Mouse (Mus musculus): ENCODE results near the gene Vps45. TPM values are rescaled to one million over a fixed set of nuclear protein-coding genes. Genes with fewer than 3 reads are reported as not detected.

Vps45 gene
- total and polyA plus RNA-seq, 3 experiments = 20.6 to 92.0 (median 28.9) TPM

DNA sequence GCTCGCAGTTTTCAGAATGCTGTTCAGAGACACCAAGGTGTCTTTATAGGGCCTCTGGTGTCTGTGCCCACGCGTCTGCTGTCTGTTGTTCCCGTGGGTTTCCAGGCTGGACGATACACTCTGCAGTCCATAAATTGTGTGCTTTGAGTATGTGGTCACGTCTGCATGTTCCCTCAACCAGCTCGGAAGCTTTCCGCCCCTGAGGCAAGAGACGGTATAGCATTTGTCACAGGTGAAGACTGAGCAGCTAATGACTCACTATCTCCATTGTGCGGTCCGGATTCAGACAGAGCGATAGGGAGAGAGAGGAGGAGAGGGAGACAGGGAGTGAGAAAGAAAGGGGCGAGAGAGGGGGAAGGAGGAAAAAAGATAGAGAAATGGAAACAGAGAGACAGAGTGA, 35.2 kb upstream of the Vps45 start:
- H3K4me1 ChIP-seq (ENCODE audit: control insufficient read depth in 1 of 2, insufficient read depth in 2 of 2, low read length in 2 of 2) = peaks cover 9 to 23% of the 10 kb centered on the region in 2 experiments
- no peak overlapping the region for H3K27ac ChIP-seq (ENCODE audit: control insufficient read depth, low read depth, low read length)
- peak; percentile 87 for DNase-seq (ENCODE audit: low read depth, low spot score)
- no peak overlapping the region for H3K9ac ChIP-seq (ENCODE audit: control insufficient read depth, low read depth, low read length, poor library complexity, severe bottlenecking)
- TF ChIP-seq KAT2A (conservative IDR thresholded peaks at IDR 0.05; ENCODE audit: low read depth, low read length) = no peak
- TF ChIP-seq MXI1 (IDR thresholded peaks at IDR 0.05; ENCODE audit: low read depth, low read length) = peak; percentile 34
- peak in 2 of 3 experiments; percentile 23 to 44; a peak in 4 of 6 replicates for TF ChIP-seq CTCF (IDR thresholded peaks at IDR 0.05 in 2 of 3, conservative IDR thresholded peaks at IDR 0.05 in 1 of 3; ENCODE audit: control insufficient read depth in 1 of 3, insufficient read depth in 1 of 3, low read depth in 2 of 3, low read length in 3 of 3, poor library complexity in 1 of 3, severe bottlenecking in 1 of 3)
- peak; percentile 20; the same call in 1 of the 2 replicates for TF ChIP-seq ETS1 (IDR thresholded peaks at IDR 0.05; ENCODE audit: low read depth, low read length)
- TF ChIP-seq NELFE (IDR thresholded peaks at IDR 0.05; ENCODE audit: low read depth, low read length) = peak; percentile 22
- TF ChIP-seq EP300 (IDR thresholded peaks at IDR 0.05; ENCODE audit: low read depth in 1 of 2, low read length in 2 of 2) = peak; percentile 50 to 56
- TF ChIP-seq GATA1 (IDR thresholded peaks at IDR 0.05; ENCODE audit: low read depth, low read length) = peak; percentile 58
- 0 out of 2 replicates have a peak, but pooled peaks have one; percentile 20 for TF ChIP-seq HCFC1 (IDR thresholded peaks at IDR 0.05; ENCODE audit: low read depth, low read length)
- 0 out of 2 replicates have a peak, but pooled peaks have one; percentile 67 for TF ChIP-seq CHD1 (IDR thresholded peaks at IDR 0.05; ENCODE audit: low read depth, low read length)
- TF ChIP-seq MEF2A (IDR thresholded peaks at IDR 0.05; ENCODE audit: extremely low read depth, insufficient replicate concordance, low read depth, low read length, poor library complexity, severe bottlenecking) = no peak
- TF ChIP-seq ZC3H11A (IDR thresholded peaks at IDR 0.05; ENCODE audit: low read depth, low read length) = no peak
- TF ChIP-seq UBTF (IDR thresholded peaks at IDR 0.05; ENCODE audit: borderline replicate concordance, insufficient read depth, low read depth, low read length) = no peak
- peak; percentile 28; the same call in 1 of the 2 replicates for TF ChIP-seq TCF12 (IDR thresholded peaks at IDR 0.05; ENCODE audit: low read depth, low read length)
- peak; percentile 6; the same call in 1 of the 2 replicates for TF ChIP-seq MAX (IDR thresholded peaks at IDR 0.05; ENCODE audit: low read length)
- TF ChIP-seq RCOR1 (IDR thresholded peaks at IDR 0.05; ENCODE audit: low read depth, low read length) = peak; percentile 66; the same call in 1 of the 2 replicates
- H3K79me2 ChIP-seq (ENCODE audit: control insufficient read depth, insufficient read depth, low read length, poor library complexity) = no peaks in the 10 kb centered on the region
- peak overlapping the region; percentile 45 to 47 for H3K4me3 ChIP-seq (ENCODE audit: control insufficient read depth in 1 of 2, insufficient read depth in 1 of 2, low read depth in 2 of 2, low read length in 2 of 2)
- peaks cover 0 to 9% of the 10 kb centered on the region in 2 experiments; a peak in 2 of 4 replicates for H3K36me3 ChIP-seq (ENCODE audit: control insufficient read depth in 1 of 2, insufficient read depth in 2 of 2, low read length in 2 of 2)
- H3K27me3 ChIP-seq (ENCODE audit: control insufficient read depth in 1 of 2, insufficient read depth in 2 of 2, low read length in 2 of 2) = no peaks in the 10 kb centered on the region
- H3K9me3 ChIP-seq (replicated peaks; ENCODE audit: insufficient read depth, low read length) = no peaks in the 10 kb centered on the region

DNA sequence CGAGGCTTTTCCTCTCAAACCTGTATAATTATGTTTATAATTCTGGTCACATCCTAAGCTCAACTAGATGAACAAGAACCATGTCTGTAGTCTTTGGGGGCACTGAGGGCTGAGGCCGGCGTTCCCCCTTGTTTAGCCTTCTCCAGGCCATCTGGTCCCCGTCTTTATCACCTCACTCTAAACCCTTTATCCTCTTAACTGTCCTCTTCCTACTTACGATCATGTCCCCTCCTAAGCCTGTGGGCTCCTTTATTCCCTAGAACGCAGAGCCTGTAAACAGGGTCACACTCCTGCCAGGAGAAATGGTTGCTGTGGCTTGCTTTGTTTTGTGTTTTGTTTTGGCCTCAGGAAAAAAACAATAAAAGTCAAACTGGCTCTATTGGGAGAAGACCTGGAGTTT, 33.7 kb upstream of the Vps45 start:
- Histone ChIP-seq H3K4me3 (ENCODE audit: control insufficient read depth in 1 of 2, insufficient read depth in 1 of 2, low read depth in 2 of 2, low read length in 2 of 2) (no peak overlapping the region), H3K79me2 (ENCODE audit: control insufficient read depth, insufficient read depth, low read length, poor library complexity) (no peaks in the 10 kb centered on the region), H3K9me3 (replicated peaks; ENCODE audit: insufficient read depth, low read length) (no peaks in the 10 kb centered on the region), H3K27ac (ENCODE audit: control insufficient read depth, low read depth, low read length) (no peak overlapping the region), H3K36me3 (ENCODE audit: control insufficient read depth in 1 of 2, insufficient read depth in 2 of 2, low read length in 2 of 2) (peaks cover 0 to 14% of the 10 kb centered on the region in 2 experiments; a peak in 2 of 4 replicates), H3K27me3 (ENCODE audit: control insufficient read depth in 1 of 2, insufficient read depth in 2 of 2, low read length in 2 of 2) (no peaks in the 10 kb centered on the region), H3K9ac (ENCODE audit: control insufficient read depth, low read depth, low read length, poor library complexity, severe bottlenecking) (no peak overlapping the region), H3K4me1 (ENCODE audit: control insufficient read depth in 1 of 2, insufficient read depth in 2 of 2, low read length in 2 of 2) (peaks cover 7 to 19% of the 10 kb centered on the region in 2 experiments)
- no peak for DNase-seq (ENCODE audit: low read depth, low spot score)
- TF ChIP-seq ZNF384 (IDR thresholded peaks at IDR 0.05; ENCODE audit: low read depth, low read length) (no peak), TAL1 (IDR thresholded peaks at IDR 0.05; ENCODE audit: low read length) (no peak), JUND (IDR thresholded peaks at IDR 0.05; ENCODE audit: low read depth, low read length) (no peak), ETS1 (IDR thresholded peaks at IDR 0.05; ENCODE audit: low read depth, low read length) (no peak), RAD21 (IDR thresholded peaks at IDR 0.05; ENCODE audit: low read depth, low read length) (no peak), MAZ (IDR thresholded peaks at IDR 0.05; ENCODE audit: low read depth, low read length) (no peak), SIN3A (IDR thresholded peaks at IDR 0.05; ENCODE audit: low read length) (no peak), EP300 (IDR thresholded peaks at IDR 0.05; ENCODE audit: low read depth in 1 of 2, low read length in 2 of 2) (no peak), E2F4 (IDR thresholded peaks at IDR 0.05; ENCODE audit: borderline replicate concordance, low read depth, low read length) (no peak), UBTF (IDR thresholded peaks at IDR 0.05; ENCODE audit: borderline replicate concordance, insufficient read depth, low read depth, low read length) (no peak), TBP (IDR thresholded peaks at IDR 0.05; ENCODE audit: low read depth, low read length) (no peak), BHLHE40 (IDR thresholded peaks at IDR 0.05; ENCODE audit: borderline replicate concordance, low read depth, low read length) (no peak), POLR2AphosphoS2 (IDR thresholded peaks at IDR 0.05; ENCODE audit: low read length) (no peak), POLR2AphosphoS5 (IDR thresholded peaks at IDR 0.05; ENCODE audit: borderline replicate concordance, low read depth, low read length) (no peak), TCF12 (IDR thresholded peaks at IDR 0.05; ENCODE audit: low read depth, low read length) (no peak), NELFE (IDR thresholded peaks at IDR 0.05; ENCODE audit: low read depth, low read length) (no peak)
